Mouse (Mus musculus) olfactory bulb, adult 2 months (tissue): ENCODE measurements around the gene Krt76. TPM values are rescaled to one million over a fixed set of nuclear protein-coding genes. Genes with fewer than 3 reads are reported as not detected.

Experiments used
- H3K27ac ChIP-seq: fragments of 200-500 bp; 2 replicates; pipeline ENCODE4 v1.5.1; 2012; ENCODE audit warnings: low read depth, low read length; ENCODE audit not compliant: insufficient read depth
- H3K4me1 ChIP-seq: fragments of 200-500 bp; 2 replicates; pipeline ENCODE4 v1.6.1; 2012; ENCODE audit warnings: low read length; ENCODE audit not compliant: control insufficient read depth, insufficient read depth
- H3K4me3 ChIP-seq: fragments of 200-500 bp; 2 replicates; pipeline ENCODE4 v1.5.1; 2012; ENCODE audit warnings: mild to moderate bottlenecking, low read depth, low read length, moderate library complexity; ENCODE audit not compliant: insufficient read depth
- CTCF ChIP-seq: fragments of 200-500 bp; IDR thresholded peaks from 2 replicates; pipeline ENCODE4 v1.5.1; 2012; ENCODE audit warnings: low read depth, mild to moderate bottlenecking, low read length, moderate library complexity; ENCODE audit not compliant: insufficient read depth
- POLR2A ChIP-seq: fragments of 200-500 bp; IDR thresholded peaks from 2 replicates; pipeline ENCODE4 v1.6.1; 2012; ENCODE audit warnings: mild to moderate bottlenecking, low read depth, low read length, moderate library complexity; ENCODE audit not compliant: insufficient read depth
- WGBS: fragments of 180-500 bp; shearing (Covaris S2); methylation state at CpG from one replicate; pipeline ENCODE4 v1.1.7; 2018; 5-methylcytosine and 5-hydroxymethylcytosine counted together
- polyA plus RNA-seq: library from polyadenylated mRNA; stranded (reverse); fragments of >200 nt; gene quantifications from 2 replicates; pipeline ENCODE4 v1.2.4, GENCODE M21; 2012; ENCODE audit warnings: low replicate concordance; ENCODE audit not compliant: missing spikeins, insufficient read depth, insufficient read length

The Krt76 gene
- polyA plus RNA-seq, 1 experiment = not detected

- 84% methylated on average over 11 of the region's 11 CpGs for WGBS
- no peak for TF ChIP-seq POLR2A
- no peak for TF ChIP-seq CTCF
- Histone ChIP-seq H3K4me1 (no peaks in the 10 kb centered on the region), H3K27ac (no peak within 1 kb of the TSS), H3K4me3 (no peak within 1 kb of the TSS)
These were observed 31.9 kb upstream of the Krt76 start, which contains the start of gene Krt4 for GRCm38 (mm10) chr15:101924635-101925034. Gene Krt4 (minus strand): TSS chr15:101924735.

DNA sequence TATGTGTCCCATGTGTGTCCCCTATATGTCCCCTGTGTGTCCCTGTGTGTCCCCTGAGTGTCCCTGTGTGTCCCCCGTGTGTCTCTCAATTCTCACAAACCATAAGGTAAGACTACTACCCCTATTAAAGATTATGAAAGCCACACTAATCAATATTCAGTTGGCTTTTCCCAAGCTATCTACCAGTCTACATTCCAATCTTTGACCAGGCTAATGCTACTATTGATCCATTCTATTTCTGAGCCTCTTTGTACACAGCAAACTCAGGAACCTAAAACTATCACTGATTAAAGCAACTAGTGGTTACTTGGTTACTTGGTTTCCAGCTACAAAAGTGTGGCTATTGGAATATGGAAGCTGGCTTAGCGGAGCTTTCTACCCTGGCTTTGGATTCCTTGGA, 29.6 kb upstream of the Krt76 start:
- 97% methylated on average over 2 of the region's 2 CpGs for WGBS
- no peaks in the 10 kb centered on the region for H3K4me1 ChIP-seq
- TF ChIP-seq POLR2A = no peak
- TF ChIP-seq CTCF = no peak
- no peak overlapping the region for H3K27ac ChIP-seq
- no peak overlapping the region for H3K4me3 ChIP-seq

DNA sequence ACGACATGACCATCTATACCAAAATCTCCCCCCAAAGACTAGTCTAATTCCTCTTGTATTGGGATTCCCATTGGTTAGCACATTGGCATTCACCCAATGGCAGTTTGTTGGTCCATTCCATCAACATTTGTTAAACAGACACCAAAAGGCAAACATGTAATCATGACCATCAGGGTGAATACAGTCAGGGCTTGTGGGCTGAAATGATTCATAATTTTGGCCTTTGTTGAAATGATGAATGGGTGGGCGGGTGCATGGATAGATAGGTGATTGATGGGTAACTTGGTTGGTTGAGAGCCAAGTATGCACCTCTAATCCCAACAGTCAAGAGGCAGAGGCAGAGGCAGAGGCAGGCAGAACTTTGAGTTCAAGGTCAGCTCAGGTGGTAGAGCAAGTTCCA, 23.4 kb upstream of the Krt76 start:
- WGBS = 57% methylated on average over 2 of the region's 2 CpGs
- no peak overlapping the region for H3K27ac ChIP-seq
- H3K4me1 ChIP-seq = no peaks in the 10 kb centered on the region
- TF ChIP-seq CTCF (no peak), POLR2A (no peak)
- no peak overlapping the region for H3K4me3 ChIP-seq

DNA sequence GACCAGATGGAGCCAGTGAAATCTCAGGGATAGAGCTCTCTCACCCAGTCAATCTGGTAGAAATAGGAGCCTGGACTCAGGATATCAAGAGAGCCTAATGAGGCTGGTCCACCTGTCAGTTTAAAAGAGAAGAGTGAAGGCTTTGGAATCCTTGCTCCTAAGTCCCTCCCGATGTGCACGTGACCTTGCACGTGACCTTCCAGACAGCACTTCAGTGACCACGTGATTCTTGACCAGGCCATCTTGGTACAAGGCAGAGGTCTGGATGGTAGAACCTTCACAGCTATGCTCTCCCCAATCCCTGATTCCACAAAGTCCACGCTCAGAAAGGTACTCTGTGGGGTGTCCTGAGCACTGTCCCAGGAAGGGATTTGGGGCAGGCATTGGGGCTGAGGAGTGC, 12.1 kb upstream of the Krt76 start:
- WGBS = 83% methylated on average over 5 of the region's 5 CpGs
- Histone ChIP-seq H3K4me1 (no peaks in the 10 kb centered on the region), H3K4me3 (no peak overlapping the region), H3K27ac (no peak overlapping the region)
- TF ChIP-seq POLR2A = no peak
- no peak for TF ChIP-seq CTCF

DNA sequence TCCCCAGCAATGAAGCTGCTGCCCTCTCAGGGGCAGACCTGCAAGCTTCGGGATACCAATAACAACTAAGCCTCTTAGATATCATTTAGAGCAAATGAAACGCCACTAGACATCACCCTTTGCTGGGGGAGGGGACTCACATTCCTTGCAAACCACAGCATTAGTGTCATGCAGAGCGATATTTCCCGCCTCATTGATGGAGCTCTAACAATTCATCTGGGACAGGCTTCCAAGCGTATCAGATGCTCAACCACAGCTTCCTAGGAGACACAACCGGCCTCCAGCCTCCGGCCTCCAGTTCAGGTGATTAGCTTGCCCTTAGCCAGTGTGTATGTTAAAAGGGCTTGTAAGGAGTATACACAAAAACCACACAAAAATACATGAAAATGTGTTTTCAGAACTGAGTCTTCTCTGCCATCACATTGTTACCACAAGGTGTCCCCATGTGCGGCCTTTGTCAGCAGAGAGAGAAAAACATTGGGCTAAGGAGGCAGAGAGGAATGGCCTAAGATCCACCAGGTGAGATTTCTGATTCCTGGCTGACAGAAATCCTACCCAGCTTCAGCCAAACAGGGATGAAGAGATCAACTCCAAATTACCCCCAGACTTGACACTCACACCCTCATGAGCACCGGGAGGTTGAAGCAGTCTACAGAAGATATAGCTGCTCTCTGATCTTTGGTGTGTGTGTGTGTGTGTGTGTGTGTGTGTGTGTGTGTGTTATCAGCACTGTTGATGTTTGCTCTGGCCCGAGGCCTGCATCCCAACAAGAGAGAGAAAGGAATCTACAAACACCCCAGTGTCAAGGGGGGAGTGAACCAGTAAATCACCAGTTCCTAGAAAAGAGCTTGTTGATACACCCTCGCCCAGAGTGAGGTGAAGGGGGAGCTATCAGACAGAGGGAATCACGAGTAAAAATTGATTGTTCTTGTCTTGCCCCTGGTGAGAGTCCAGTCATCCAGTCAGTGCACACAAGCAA, 9.7 kb upstream of the Krt76 start:
- Histone ChIP-seq H3K4me3 (no peak overlapping the region), H3K4me1 (no peaks in the 10 kb centered on the region), H3K27ac (no peak overlapping the region)
- TF ChIP-seq CTCF (no peak), POLR2A (no peak)
- 82% methylated on average over 12 of the region's 12 CpGs for WGBS

DNA sequence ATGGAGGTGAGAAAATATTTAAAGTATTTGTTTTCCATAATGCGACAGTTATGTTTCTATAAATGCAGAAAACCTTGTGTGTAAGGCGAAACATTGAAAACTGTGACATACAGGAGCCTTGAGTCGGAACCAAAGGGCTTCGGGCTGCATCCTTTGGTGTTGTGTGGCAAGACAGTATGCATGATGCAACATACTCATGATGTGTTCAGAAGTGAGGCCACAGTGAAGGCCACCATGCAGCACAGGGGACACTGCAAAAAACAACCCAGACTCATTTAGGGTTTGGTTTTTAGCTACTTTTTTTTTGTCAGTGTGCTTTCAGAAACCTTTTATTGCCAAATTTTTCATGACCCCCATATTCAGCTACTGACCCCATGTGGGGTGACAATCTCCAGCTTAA, 2.5 kb upstream of the Krt76 start:
- Histone ChIP-seq H3K4me3 (no peak overlapping the region), H3K27ac (no peak overlapping the region), H3K4me1 (no peaks in the 10 kb centered on the region)
- no peak for TF ChIP-seq POLR2A
- TF ChIP-seq CTCF = no peak
- 95% methylated on average over 4 of the region's 4 CpGs for WGBS

DNA sequence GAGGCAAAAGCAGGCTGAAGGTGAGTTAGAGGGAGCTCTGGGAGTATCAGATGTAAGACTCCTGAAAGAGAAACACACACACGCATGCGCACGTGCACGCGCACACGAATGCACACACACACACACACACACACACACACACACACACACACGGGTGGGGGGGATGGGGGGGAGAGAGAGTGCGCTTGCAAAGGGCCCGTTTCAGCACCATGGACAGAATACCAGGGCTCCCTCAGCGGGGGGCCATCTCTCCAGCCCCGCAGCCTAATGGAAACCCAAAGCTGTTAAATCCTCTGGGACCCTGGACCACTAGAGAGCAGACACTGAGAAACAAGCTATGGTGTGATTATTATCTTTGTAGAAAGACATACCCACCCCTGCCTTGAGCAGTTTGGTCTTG, 12.9 kb downstream of the Krt76 start:
- WGBS = 23% methylated on average over 11 of the region's 11 CpGs
- Histone ChIP-seq H3K27ac (no peak overlapping the region), H3K4me1 (no peaks in the 10 kb centered on the region), H3K4me3 (no peak overlapping the region)
- no peak for TF ChIP-seq CTCF
- TF ChIP-seq POLR2A = no peak

GRCm38 (mm10) chr15:101878041-101878440, 14.7 kb downstream of the Krt76 start:
- Histone ChIP-seq H3K27ac (no peak overlapping the region), H3K4me1 (no peaks in the 10 kb centered on the region), H3K4me3 (no peak overlapping the region)
- no peak for TF ChIP-seq CTCF
- no peak for TF ChIP-seq POLR2A
- 81% methylated on average over 2 of the region's 2 CpGs for WGBS

- Histone ChIP-seq H3K4me1 (peaks cover under 1% of the 10 kb centered on the region), H3K27ac (no peak overlapping the region), H3K4me3 (no peak overlapping the region)
- WGBS = 70% methylated on average over 1 of the region's 1 CpGs
- no peak for TF ChIP-seq POLR2A
- no peak for TF ChIP-seq CTCF
These were observed 18.3 kb downstream of the Krt76 start for GRCm38 (mm10) chr15:101874383-101874782.
